16 mouse cellular contexts compared by ENCODE assay signal in the genomic region with DNA sequence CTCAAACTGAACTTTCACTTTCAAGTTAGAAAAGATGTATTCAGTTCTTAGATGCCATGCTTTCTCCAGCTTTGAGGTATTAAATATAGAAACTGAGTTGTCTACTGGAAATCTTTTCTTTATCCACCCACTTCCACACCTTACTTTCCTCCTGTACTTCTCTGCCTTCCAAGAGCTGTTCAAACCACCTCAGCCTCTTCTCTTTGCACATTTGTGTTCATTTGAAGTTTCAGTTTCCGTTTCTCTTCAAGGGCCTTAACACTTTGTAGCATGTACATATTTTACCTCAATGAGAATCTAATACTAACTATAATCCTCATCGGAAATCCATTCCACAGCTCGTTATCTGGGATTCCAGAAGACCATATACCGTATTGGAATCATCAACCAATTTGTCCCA.
"Had no signal": no experiment of that assay in that cellular context is flagged by ENCODE, and none has a peak within 500 bp of the region (broad histone marks: within the 10 kb centered on the region; RNA-seq: fewer than 3 reads in every experiment).

No protein-coding gene starts in this region.

- H3K27me3 ChIP-seq: limb, embryonic 13.5 days; midbrain, embryonic 15.5 days; neural tube, embryonic 13.5 days had no signal

- H3K36me3 ChIP-seq: midbrain, embryonic 15.5 days had no signal

- H3K9ac ChIP-seq: limb, embryonic 13.5 days; liver, embryonic 14.5 days; lung, embryonic 14.5 days; midbrain, embryonic 15.5 days; neural tube, embryonic 13.5 days had no signal

- H3K4me2 ChIP-seq: limb, embryonic 13.5 days; lung, embryonic 14.5 days; midbrain, embryonic 15.5 days; neural tube, embryonic 13.5 days had no signal

- DNase-seq: kidney, adult 18-20 months; kidney, postnatal 10 days; kidney, postnatal 4 days; left cerebral cortex, postnatal 4 days; lung, embryonic 14.5 days; retina, postnatal 1 day; right cerebral cortex, postnatal 4 days; spleen, adult 18-20 months; thymus, postnatal 25 days had no signal

- H3K4me1 ChIP-seq: limb, embryonic 13.5 days; midbrain, embryonic 10.5 days had no signal

- H3K9me3 ChIP-seq: limb, embryonic 13.5 days; midbrain, embryonic 10.5 days; midbrain, embryonic 15.5 days; neural tube, embryonic 13.5 days had no signal

- H3K4me3 ChIP-seq: layer of hippocampus, adult 2 months; limb, embryonic 13.5 days; midbrain, embryonic 10.5 days; midbrain, embryonic 15.5 days; neural tube, embryonic 13.5 days had no signal

- H3K27ac ChIP-seq: layer of hippocampus, adult 2 months; limb, embryonic 13.5 days; liver, embryonic 14.5 days; midbrain, embryonic 10.5 days; midbrain, embryonic 15.5 days; neural tube, embryonic 13.5 days; stomach, postnatal 0 days had no signal

- ATAC-seq: midbrain, embryonic 15.5 days had no signal
